25 mouse cellular contexts compared by ENCODE assay signal in the genomic region with DNA sequence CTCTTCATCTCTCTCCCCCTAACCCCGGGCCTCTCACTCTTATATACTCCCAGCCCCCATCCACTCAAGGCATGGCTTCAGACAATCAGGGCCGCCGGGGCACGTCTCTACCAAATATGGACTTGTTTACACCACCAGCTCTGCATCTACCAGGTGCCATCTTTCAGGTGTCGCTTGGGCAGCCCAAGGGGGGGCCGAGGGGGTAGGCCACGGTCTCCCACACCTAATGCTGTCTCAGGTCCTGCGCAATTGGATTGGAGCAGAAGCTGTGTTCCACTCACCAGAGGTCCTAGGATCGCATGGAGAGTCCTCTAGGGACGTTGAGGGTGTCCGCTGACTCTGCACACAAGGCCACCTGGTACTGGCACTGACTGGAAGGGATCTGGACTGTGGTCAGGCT.
"Had no signal": no experiment of that assay in that cellular context is flagged by ENCODE, and none has a peak within 500 bp of the region (broad histone marks: within the 10 kb centered on the region; RNA-seq: fewer than 3 reads in every experiment).

No protein-coding gene starts in this region.

- ATAC-seq: hindbrain, postnatal 0 days; intestine, embryonic 16.5 days had no signal

- H3K4me3 ChIP-seq: hindbrain, embryonic 12.5 days; hindbrain, embryonic 15.5 days; kidney, embryonic 15.5 days; left cerebral cortex, adult 2 months; limb, embryonic 10.5 days; limb, embryonic 12.5 days; liver, embryonic 13.5 days; liver, embryonic 15.5 days had no signal

- H3K9ac ChIP-seq: hindbrain, embryonic 12.5 days; hindbrain, embryonic 15.5 days; kidney, embryonic 15.5 days; limb, embryonic 12.5 days; liver, embryonic 13.5 days; liver, embryonic 15.5 days had no signal

- H3K4me2 ChIP-seq: heart, embryonic 11.5 days; hindbrain, embryonic 12.5 days; hindbrain, embryonic 15.5 days; kidney, embryonic 15.5 days; limb, embryonic 12.5 days; liver, embryonic 11.5 days; liver, embryonic 13.5 days; liver, embryonic 15.5 days had no signal

- H3K27ac ChIP-seq: hindbrain, embryonic 12.5 days; hindbrain, embryonic 15.5 days; hindbrain, postnatal 0 days; kidney, embryonic 15.5 days; kidney, postnatal 0 days; left cerebral cortex, adult 2 months; limb, embryonic 10.5 days; limb, embryonic 12.5 days; liver, embryonic 13.5 days; liver, embryonic 15.5 days had no signal

- H3K4me1 ChIP-seq: hindbrain, embryonic 12.5 days; hindbrain, embryonic 15.5 days; kidney, embryonic 15.5 days; limb, embryonic 10.5 days; limb, embryonic 12.5 days; liver, embryonic 13.5 days; liver, embryonic 15.5 days had no signal

- H3K36me3 ChIP-seq: hindbrain, embryonic 12.5 days; hindbrain, embryonic 15.5 days; kidney, embryonic 15.5 days; limb, embryonic 10.5 days; limb, embryonic 12.5 days; liver, embryonic 13.5 days; liver, embryonic 15.5 days had no signal

- H3K27me3 ChIP-seq: hindbrain, embryonic 12.5 days; hindbrain, embryonic 15.5 days; kidney, embryonic 15.5 days; limb, embryonic 12.5 days; liver, embryonic 13.5 days; liver, embryonic 15.5 days had no signal

- DNase-seq: gastrocnemius, postnatal 14 days; gastrocnemius, postnatal 36 days; heart, adult 18-20 months; heart, postnatal 14 days; heart, postnatal 36 days; kidney, adult 11 months; kidney, adult 2 months; kidney, adult 9 months; kidney, postnatal 14 days; kidney, postnatal 36 days; layer of hippocampus, adult 9-11 months; liver; liver, embryonic 13.5 days had no signal

- H3K9me3 ChIP-seq: hindbrain, embryonic 15.5 days; kidney, embryonic 15.5 days; limb, embryonic 10.5 days had no signal
